Mouse (Mus musculus): Measurements from ENCODE around the gene Nop10. TPM values are rescaled to one million over a fixed set of nuclear protein-coding genes. Genes with fewer than 3 reads are reported as not detected.
A peak's percentile ranks its signal among the peaks of the same experiment; 100 is the strongest.

Gene Nop10
- total and polyA plus RNA-seq, 2 experiments from 2014 or later: 95.5 to 148 TPM

- Histone ChIP-seq H3K9me3 (replicated peaks; ENCODE audit: control insufficient read depth, low read length) (no peaks in the 10 kb centered on the region), H3K36me3 (replicated peaks; ENCODE audit: control insufficient read depth, insufficient read depth, low read length) (no peaks in the 10 kb centered on the region), H3K4me3 (ENCODE audit: low read depth, low read length) (peak within 1 kb of the TSS; percentile 88), H3K27ac (ENCODE audit: low read depth) (peak within 1 kb of the TSS; percentile 96), H3K4me1 (ENCODE audit: control insufficient read depth, insufficient read depth) (peaks cover 17% of the 10 kb centered on the region), H3K9ac (replicated peaks; ENCODE audit: low read depth, low read length) (peak within 1 kb of the TSS; percentile 86), H3K27me3 (ENCODE audit: control insufficient read depth, insufficient read depth, low read length) (no peaks in the 10 kb centered on the region), H3K4me2 (ENCODE audit: low read depth, low read length) (peak within 1 kb of the TSS; percentile 95)
- DNase-seq (ENCODE audit: low spot score) (peak; percentile 95), ATAC-seq (ENCODE audit: insufficient read depth, low read depth) (peak; percentile 92)
- WGBS: under 1% methylated on average over 79 of the region's 85 CpGs
- TF ChIP-seq EP300 (IDR thresholded peaks at IDR 0.05; ENCODE audit: low read depth) (no peak), CTCF (IDR thresholded peaks at IDR 0.05; ENCODE audit: low read depth) (peak; percentile 30; the same call in 1 of the 2 replicates)
These were observed 3.9 kb downstream of the Nop10 start, which contains the start of gene Slc12a6 for GRCm38 (mm10) chr2:112265448-112266241. Slc12a6 (plus strand) TSS chr2:112265825.

GRCm38 (mm10) chr2:112266242-112266592 is 4.5 kb downstream of the Nop10 start, which contains the start of gene Gm21985:
Gm21985 (plus strand) TSS chr2:112266314.
- WGBS: under 1% methylated on average over 11 of the region's 11 CpGs
- Histone ChIP-seq H3K4me1 (ENCODE audit: control insufficient read depth, insufficient read depth) (peaks cover 18% of the 10 kb centered on the region), H3K27me3 (ENCODE audit: control insufficient read depth, insufficient read depth, low read length) (no peaks in the 10 kb centered on the region), H3K4me3 (ENCODE audit: low read depth, low read length) (peak within 1 kb of the TSS; percentile 88), H3K4me2 (ENCODE audit: low read depth, low read length) (peak within 1 kb of the TSS; percentile 95), H3K36me3 (replicated peaks; ENCODE audit: control insufficient read depth, insufficient read depth, low read length) (no peaks in the 10 kb centered on the region), H3K27ac (ENCODE audit: low read depth) (peak within 1 kb of the TSS; percentile 96), H3K9me3 (replicated peaks; ENCODE audit: control insufficient read depth, low read length) (no peaks in the 10 kb centered on the region), H3K9ac (replicated peaks; ENCODE audit: low read depth, low read length) (peak within 1 kb of the TSS; percentile 86)
- DNase-seq (ENCODE audit: low spot score): peak; percentile 77
- ATAC-seq (ENCODE audit: insufficient read depth, low read depth): peak; percentile 38
- TF ChIP-seq CTCF (IDR thresholded peaks at IDR 0.05; ENCODE audit: low read depth) (no peak), EP300 (IDR thresholded peaks at IDR 0.05; ENCODE audit: low read depth) (no peak)

GRCm38 (mm10) chr2:112266780-112267179 is 5.1 kb downstream of the Nop10 start:
- Histone ChIP-seq H3K27ac (ENCODE audit: low read depth) (peak overlapping the region; percentile 96), H3K4me1 (ENCODE audit: control insufficient read depth, insufficient read depth) (peaks cover 23% of the 10 kb centered on the region), H3K4me3 (ENCODE audit: low read depth, low read length) (peak overlapping the region; percentile 88), H3K36me3 (replicated peaks; ENCODE audit: control insufficient read depth, insufficient read depth, low read length) (no peaks in the 10 kb centered on the region), H3K27me3 (ENCODE audit: control insufficient read depth, insufficient read depth, low read length) (no peaks in the 10 kb centered on the region), H3K4me2 (ENCODE audit: low read depth, low read length) (peak overlapping the region; percentile 95), H3K9me3 (replicated peaks; ENCODE audit: control insufficient read depth, low read length) (no peaks in the 10 kb centered on the region), H3K9ac (replicated peaks; ENCODE audit: low read depth, low read length) (peak overlapping the region; percentile 86)
- TF ChIP-seq CTCF (IDR thresholded peaks at IDR 0.05; ENCODE audit: low read depth) (no peak), EP300 (IDR thresholded peaks at IDR 0.05; ENCODE audit: low read depth) (no peak)
- WGBS: 6% methylated on average over 10 of the region's 10 CpGs
- DNase-seq (ENCODE audit: low spot score) (peak; percentile 53), ATAC-seq (ENCODE audit: insufficient read depth, low read depth) (no peak)

- Histone ChIP-seq H3K4me3 (ENCODE audit: low read depth, low read length) (peak overlapping the region; percentile 88), H3K27me3 (ENCODE audit: control insufficient read depth, insufficient read depth, low read length) (no peaks in the 10 kb centered on the region), H3K9ac (replicated peaks; ENCODE audit: low read depth, low read length) (peak overlapping the region; percentile 86), H3K4me2 (ENCODE audit: low read depth, low read length) (peak overlapping the region; percentile 95), H3K27ac (ENCODE audit: low read depth) (peak overlapping the region; percentile 96; the same call in 1 of the 2 replicates), H3K4me1 (ENCODE audit: control insufficient read depth, insufficient read depth) (peaks cover 19% of the 10 kb centered on the region), H3K36me3 (replicated peaks; ENCODE audit: control insufficient read depth, insufficient read depth, low read length) (no peaks in the 10 kb centered on the region), H3K9me3 (replicated peaks; ENCODE audit: control insufficient read depth, low read length) (no peaks in the 10 kb centered on the region)
- ATAC-seq (ENCODE audit: insufficient read depth, low read depth) (no peak), DNase-seq (ENCODE audit: low spot score) (no peak)
- 23% methylated on average over 8 of the region's 8 CpGs for WGBS
- TF ChIP-seq CTCF (IDR thresholded peaks at IDR 0.05; ENCODE audit: low read depth) (no peak), EP300 (IDR thresholded peaks at IDR 0.05; ENCODE audit: low read depth) (no peak)
These were observed 6.0 kb downstream of the Nop10 start for GRCm38 (mm10) chr2:112267547-112268269.

GRCm38 (mm10) chr2:112270011-112270410 is 8.3 kb downstream of the Nop10 start:
- TF ChIP-seq EP300 (IDR thresholded peaks at IDR 0.05; ENCODE audit: low read depth): no peak
- no peak for TF ChIP-seq CTCF (IDR thresholded peaks at IDR 0.05; ENCODE audit: low read depth)
- Histone ChIP-seq H3K9me3 (replicated peaks; ENCODE audit: control insufficient read depth, low read length) (no peaks in the 10 kb centered on the region), H3K9ac (replicated peaks; ENCODE audit: low read depth, low read length) (no peak overlapping the region), H3K36me3 (replicated peaks; ENCODE audit: control insufficient read depth, insufficient read depth, low read length) (no peaks in the 10 kb centered on the region), H3K27ac (ENCODE audit: low read depth) (peak overlapping the region; percentile 76), H3K4me1 (ENCODE audit: control insufficient read depth, insufficient read depth) (peaks cover 18% of the 10 kb centered on the region), H3K4me2 (ENCODE audit: low read depth, low read length) (peak overlapping the region; percentile 4), H3K4me3 (ENCODE audit: low read depth, low read length) (0 out of 2 replicates have a peak overlapping the region, but pooled peaks have one; percentile 4), H3K27me3 (ENCODE audit: control insufficient read depth, insufficient read depth, low read length) (no peaks in the 10 kb centered on the region)
- ATAC-seq (ENCODE audit: insufficient read depth, low read depth) (peak; percentile 35), DNase-seq (ENCODE audit: low spot score) (peak; percentile 70)
- 31% methylated on average over 2 of the region's 2 CpGs for WGBS
